Mouse (Mus musculus) lung, postnatal 14 days (tissue): ENCODE measurements around the gene Nupl1.

Experiments
- DNase-seq: peaks from one replicate; pipeline ENCODE4 v3.0.0; 2021

Gene Nupl1

DNA sequence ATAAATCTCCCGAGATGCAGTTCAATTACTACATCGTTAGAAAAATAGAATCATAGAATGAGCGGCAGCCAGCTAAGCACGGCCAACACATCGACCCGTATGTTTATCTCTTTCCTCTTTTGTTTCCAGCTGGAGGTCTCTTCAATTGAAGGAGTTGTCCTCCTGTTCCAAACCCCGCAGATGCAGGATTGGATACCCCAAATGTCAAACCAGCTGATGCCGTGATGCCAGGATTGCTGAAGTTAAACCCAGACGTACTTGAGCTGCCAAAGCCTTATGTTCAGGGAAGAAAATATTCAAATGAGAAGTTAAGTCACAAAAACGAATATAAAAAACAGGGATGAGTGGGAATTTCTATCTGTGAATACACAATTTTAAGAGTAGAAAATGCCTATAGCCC, 31.3 kb downstream of the Nupl1 start:
- DNase-seq = no peak

DNA sequence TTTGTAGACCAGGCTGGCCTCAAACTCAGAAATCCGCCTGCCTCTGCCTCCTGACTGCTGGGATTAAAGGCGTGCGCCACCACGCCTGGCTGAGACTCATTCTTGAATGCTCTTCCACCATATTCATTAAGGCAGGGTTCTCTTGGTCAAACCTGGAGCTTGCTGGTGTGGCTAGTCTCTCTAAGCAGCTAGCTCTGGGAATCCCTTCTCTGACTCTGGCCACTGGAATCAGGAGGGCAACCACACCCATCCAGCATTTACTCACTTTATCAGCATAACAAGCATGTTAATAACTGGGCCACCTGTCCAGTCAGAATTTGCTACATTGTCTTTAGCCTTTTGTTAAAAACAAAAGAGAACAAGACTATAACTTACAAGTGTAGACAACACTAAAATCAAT, 33.6 kb downstream of the Nupl1 start:
- no peak for DNase-seq

DNA sequence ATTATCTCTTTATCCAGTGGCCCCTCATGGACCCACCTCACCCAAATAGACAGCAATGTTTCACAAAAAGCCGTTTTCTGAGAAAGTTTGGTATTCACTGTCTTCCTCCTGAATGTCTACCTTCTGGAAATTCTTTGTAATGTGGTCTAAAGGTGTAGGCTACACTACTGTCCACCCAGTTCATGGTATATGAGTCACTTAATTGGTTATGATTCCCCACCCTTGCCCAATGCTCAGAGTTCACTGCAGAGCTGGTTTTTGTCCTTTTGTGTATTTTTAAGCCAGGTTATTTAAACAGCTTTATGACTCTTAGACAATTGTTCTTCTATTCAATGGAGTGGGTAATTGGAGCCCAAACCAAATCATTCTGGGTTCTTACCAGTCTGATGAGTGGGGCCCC, 35.1 kb downstream of the Nupl1 start:
- no peak for DNase-seq

DNA sequence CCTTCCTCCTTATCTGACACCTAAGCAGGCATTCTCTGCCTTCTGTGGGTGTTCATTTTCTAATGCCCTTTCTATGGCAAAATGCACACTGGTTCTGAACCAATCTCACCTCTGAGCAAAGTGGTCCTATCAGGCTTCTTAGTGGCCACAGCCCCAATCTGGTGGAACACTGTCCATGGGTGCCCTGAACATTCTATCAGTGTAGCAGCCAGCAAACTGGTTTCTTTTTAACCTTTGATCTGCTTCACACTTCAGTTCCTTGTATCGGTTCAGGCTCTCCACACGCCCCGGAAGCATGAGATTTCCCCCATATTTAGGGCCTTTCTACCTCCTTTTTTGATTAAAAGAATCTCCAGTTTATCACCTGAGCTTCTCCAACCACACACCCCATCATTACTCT, 36.2 kb downstream of the Nupl1 start:
- DNase-seq = no peak

DNA sequence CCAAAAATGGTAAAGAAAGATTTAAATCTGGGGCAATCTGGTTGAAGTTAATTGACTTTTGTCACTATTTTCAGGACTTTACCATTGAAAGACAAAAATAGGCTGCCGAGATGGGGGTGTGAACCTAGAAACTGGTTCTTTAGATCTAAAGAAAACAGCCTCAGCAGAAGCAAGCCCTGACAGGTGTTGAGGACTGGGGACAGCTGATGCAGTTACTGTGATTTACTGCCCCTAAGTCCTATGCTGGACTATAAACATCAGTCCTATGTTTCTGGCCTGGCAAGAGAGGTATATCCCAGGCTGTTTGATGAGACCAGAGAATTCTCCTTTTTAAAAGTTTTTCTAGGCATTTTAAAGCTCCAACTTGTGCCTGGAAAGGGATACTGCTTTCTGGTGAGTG, 37.2 kb downstream of the Nupl1 start:
- no peak for DNase-seq

DNA sequence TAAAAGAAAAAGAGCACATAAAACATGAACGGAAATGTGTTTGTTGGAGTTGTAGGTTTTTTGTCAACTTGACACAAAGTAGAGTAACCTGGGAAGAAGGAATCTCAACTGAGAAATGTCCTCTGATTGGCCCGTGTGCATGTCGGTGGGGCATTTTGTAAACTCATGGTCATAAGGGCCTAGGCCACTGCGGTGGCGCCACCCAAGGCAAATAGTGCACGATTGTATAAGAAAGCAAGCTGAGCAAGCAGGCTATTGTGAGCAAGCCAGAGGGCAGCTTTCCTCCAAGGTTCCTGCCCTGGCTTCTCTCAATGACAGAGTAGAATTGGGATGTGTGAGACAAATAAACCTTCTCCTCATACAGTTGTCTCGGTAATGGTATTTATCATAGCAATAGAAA, 42.1 kb downstream of the Nupl1 start:
- DNase-seq = no peak

DNA sequence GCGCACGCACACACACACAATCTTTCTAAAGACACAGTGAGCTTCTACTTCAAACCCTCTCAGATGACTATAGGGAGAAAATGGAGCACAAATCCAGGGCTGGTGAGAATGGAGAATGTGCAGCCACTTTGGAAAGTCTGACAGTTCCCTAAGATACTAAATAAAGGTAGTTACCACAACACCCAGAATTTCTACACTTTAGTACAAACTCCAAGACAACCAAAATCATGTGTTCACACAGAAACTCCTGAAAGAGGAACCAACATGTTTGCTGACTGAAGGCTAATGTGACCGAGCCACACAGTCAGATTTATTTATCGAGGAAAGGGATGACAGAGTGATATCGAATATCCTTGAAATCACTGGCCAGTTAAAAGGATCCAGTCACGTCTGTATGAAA, 46.2 kb downstream of the Nupl1 start:
- no peak for DNase-seq

DNA sequence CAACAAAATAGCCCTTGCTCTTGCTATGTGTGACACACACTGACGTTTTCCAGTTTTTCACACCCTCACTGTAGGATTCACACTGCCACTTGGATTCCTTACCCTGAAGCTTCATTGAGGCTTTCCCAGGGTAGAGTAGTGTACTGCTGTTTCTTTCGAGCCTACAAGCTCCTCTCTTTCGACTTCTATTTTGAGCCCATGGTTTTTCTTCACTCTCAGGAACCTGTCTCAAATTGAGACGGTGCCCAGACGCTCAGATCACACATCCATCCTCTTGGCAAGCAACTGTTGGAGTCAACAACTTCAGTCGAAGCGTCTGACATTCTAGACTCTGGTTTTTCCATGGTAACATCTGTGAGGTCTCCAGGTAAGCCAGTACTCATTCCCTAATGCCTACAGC, 54.3 kb downstream of the Nupl1 start, which contains the start of gene Atp8a2:
TSS of gene Atp8a2 (minus strand) at position 296 of the 400 bp plus-strand sequence.
- DNase-seq = no peak

DNA sequence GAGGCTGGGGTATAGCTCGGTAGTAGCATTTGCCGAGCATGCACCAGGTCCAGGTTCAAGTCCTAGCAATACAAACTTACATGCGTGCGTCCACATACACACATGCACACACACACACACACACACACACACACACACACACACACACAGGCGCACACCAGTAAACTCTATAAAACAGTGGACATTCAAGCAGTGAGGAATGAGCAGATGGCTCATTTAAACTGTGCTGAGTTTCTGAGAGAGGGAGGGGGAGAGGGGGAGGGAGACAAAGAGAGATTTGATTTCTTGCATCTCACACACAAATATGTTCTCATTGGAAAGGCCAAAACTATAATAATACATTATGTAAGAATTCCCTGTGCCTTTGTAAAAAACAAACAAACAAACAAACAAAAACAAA, 55.2 kb downstream of the Nupl1 start:
- DNase-seq = no peak

DNA sequence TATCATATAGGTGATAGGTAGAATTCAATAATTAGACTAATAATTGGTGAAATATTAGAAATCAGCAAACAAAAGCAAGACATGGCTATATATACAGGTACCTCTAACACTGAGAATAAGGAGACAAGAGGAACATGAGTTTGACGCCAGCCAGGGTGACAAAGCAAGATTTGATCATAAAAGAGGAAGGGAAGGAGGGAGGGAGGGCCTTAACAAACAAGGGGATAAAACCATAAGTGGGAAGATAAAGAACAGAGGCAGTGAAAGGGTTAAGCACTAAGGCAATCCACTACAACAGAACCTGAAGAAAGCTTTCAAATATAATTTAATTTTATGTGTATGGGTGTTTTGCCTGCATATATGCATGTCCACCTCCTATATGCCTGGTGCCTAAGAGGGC, 56.6 kb downstream of the Nupl1 start:
- DNase-seq = no peak

DNA sequence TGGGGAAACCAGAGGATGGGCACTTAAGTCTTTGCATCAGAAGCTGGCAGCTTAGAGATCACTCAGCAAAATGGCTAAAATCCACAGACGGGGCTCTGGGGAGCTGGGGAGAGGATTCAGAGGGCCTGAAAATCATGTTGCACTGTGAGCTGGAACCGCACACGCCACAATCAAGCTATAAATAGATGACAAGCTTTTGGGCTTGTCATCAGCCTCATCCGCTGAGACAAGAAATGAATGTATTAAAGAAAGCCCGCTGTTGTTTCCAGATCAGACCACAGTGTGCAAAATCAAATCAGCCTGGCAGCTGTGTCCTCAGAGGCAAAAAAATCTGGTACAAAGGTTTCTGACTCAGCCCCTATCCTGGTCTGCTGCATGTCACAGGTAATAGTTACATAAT, 61.5 kb downstream of the Nupl1 start:
- DNase-seq = no peak

DNA sequence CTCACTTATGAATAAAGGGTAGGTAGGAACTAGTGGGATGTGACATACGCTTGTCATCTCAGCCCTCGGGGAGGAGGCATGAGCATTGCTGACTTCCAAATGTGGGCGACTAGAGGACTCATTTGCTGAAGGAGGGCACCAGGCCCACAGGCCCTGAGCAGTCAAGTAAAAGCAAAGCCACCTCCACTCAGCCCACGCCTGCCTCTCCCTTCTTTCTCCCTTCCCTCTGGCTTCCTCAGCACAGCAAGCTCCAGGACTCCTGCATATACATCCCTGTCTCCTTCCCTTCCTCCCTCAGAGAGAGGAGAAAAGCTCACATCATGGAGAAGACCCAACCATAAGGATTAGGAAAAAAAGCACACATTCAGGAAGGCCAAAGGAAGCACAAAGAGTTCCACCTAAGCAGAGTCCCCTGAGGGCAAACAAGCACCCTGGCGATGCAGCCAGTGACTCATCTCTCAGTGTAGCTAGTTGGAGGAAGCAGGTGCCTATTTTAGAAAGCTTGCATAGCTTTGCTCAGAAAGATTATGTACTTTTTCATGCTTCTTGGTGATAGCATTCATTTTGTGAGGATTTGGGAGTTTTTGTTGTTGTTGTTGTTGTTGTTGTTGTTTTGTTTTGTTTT, 62.9 kb downstream of the Nupl1 start:
- DNase-seq = no peak

DNA sequence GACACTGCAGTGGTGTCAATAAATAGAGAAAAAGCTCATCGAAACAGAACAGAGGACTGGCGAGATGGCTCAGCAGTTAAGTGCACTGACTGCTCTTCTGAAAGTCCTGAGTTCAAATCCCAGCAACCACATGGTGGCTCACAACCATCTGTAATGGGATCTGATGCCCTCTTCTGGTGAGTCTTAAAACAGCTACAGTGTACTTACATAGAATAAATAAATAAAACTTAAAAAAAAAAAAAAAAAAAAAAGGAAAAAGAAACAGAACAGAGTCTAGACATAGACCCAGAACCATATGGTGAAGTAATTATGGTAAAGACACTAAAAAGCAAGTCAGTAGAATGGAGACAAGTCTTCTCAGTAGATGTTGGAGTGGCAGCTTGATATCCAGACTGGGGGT, 69.9 kb downstream of the Nupl1 start:
- DNase-seq = no peak

DNA sequence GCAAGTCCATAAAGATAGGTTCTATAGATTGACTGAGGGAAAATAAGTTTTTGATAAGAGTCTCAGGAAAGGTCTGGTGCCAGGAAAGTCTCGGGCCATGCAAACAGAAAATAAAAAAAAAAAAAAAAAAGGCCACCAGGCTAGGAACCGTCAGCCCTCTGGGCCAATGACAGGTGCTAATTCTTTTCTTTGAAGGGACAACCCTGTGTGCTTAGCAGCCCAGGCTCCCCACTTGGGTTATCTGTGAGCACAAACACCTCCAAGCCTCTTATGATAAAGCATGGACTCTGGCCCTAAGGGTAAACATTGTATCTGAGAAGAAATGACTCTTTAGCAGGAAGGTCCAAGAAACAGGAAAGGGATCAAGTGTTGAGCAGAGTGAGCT, 72.7 kb downstream of the Nupl1 start:
- DNase-seq = no peak

DNA sequence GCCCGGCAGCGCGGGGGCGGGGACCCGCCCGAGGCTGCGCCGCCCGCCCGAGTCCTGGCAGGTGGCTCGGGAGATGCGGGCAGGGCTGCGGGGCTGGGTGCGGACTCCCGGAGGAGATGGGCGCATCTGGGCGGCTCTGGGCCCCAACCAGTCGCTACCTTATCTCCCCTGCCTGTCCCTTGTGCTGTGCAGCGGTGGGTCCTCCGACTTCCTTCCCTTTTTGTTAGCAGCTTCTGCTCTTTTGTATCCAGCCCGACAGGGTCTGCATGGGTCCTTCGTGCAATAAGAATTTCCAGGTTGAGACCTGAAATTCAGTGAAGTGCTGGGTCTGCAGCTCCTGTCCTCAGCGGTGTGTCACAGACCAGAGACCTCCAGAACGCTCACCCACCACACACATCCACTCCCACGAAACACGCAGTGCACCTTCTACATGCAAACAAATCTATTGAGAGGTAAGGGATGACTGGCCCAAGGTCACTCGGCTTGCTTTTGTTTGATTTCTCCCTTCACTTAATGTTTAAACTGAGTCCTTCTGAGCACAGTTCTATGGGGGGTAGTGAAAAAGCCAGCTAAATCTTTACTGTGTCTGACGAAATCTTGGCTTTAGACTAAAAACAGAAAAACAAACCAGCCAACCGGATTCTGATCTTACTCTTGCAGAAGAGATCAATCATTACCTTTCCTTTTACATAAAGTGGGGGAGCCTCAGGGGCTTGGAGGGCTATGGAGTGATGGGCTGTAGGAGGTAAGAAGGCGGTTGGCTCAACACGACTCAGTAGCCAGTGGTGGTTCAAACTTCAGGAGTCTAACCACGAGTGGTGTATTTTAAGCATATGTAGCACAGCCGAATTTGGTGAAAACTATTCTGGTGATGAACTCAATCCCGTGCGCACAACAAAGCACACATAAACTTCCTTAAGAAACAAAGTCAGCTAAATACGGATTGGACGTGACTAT, 73.3 kb downstream of the Nupl1 start:
- DNase-seq = no peak

DNA sequence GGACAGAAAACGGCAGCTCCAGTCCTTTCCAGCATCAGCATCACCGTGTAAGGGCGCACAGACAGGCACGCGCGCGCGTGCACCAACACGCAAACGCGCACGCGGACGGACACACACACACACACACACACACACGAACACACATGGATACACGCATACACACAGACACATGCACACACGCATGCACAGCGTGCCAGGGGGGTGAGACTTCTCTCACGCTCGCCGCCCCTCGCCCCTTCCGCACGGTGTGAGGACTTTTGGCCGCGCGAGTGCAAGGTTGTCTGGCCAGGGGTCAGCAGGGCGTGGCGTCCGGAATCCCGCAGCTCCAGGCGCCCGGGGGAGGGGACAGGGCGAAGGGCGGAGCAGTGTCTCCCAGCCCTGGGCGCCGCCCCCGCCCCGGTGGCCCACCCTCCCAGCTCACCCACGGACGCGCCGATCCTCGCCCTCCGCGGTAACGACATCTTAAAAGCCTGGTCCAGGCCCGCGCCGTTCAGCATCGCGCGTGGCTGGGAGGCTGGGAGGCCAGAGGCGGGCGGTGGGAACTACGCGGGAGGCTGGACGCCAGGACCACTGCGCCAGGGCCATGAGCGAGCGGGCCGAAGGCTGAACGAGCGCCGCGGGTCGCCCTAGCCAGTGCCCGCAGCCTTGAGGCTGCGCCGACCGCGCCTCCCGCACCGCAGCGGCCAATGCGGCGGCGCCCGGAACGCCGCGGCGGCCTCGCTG, 74.2 kb downstream of the Nupl1 start:
- peak; percentile 11 for DNase-seq

DNA sequence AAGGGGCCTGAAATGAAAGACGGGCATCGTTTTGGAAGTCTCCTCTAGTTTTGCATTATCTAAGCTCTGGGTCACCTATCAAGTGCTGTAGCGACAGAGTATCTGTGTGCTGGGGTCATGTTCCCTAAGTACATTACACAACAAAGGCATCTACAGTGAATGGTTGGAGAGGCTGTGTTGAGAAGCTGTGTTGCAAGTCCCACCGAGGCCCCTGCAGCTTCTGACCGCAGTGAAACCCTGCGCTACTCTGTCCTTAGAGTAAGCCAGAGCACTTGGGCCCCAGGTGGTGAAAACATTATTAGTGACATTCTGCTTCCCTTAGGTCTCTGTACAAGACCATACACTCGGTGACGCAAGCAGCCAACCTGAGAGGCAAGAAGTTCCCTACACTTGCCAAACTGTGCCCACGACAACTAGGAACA, 74.8 kb downstream of the Nupl1 start:
- no peak for DNase-seq

DNA sequence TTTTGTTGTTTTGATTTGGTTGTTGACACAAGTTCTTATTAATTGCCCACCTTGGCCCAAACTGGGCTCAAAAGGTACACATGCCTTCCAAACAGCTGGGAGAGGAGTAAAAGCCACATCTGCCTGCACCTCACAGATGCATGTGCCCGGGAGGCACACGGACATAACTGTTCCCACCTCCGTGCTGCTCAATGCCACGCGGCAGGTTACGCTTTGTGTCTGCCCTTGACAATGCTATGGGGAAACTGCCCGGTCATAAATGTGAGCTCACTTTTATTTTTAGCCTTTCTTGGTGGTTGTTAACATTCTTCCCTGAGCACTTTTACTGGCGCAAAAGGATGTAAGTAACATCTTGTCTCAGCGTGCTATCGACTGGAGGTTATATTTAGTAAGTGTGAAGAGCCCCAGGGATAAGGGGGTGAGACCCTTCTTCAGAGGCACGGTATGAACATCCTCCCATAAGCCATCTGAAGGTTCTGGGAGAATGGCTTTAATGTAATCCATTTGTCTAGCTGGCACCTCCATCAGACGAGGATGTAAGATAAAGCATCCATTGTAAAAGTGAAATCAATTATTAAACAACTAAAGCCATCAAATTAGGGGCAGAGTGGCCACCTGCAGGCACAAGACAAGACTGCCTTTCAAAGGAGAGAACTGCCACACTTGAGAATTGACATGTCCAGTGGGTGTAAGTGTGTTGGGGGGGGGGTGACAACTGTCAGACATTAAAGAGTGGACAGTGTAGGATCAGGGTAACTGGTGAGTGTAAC, 78.8 kb downstream of the Nupl1 start:
- DNase-seq = no peak

DNA sequence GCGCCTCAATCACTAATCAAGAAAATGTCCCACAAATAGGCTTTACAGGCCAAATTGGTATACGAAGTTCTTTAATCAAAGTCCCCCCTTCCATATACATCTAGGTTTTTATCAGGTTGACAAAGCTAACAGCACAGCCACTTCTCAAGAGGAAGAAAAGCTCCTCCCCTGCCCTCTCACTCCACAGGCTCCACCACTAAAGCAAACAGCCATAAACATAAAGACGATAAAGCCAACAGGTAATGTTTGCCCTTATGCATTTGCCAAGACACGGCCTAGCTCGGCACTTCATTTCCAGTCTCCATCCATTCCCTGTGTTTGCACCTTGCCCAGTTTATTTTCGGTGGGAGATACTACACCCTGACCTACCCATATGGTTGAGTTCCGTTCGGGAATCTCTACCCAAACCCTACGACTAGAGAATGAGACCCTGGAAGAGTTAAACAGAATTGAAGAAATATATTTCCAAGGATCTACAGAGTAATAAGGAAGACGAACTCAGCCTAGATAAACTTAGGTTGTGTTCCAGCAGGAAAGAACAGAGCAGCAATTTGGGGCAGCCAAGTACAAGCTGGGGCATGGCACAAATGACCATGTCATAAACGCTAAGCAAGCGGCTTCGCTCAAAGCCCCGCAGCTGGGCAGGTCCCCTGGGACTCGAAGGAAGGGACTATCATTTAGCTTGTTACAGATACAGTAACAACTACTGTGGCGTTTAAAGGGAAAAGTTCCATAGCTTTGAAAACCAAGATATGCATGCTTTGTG, 80.2 kb downstream of the Nupl1 start:
- DNase-seq = no peak

DNA sequence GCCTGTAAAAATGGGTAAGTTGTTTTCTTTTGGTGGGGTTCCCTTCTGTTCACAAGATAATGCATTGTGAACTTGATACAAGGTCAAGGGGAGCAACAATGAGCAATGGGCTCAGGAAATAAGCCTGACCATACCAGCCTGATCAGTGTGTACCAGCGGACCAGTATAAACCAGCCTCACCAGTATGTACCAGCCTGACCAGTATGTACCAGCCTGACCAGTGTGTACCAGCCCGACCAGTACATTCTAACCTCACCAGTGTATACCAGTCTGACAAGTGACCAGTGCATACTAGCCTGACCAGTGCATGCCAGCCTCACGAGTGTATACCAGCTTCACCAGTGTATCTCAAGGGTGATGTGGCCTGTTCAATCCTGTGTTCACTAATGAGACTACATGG, 87.9 kb downstream of the Nupl1 start:
- no peak for DNase-seq

DNA sequence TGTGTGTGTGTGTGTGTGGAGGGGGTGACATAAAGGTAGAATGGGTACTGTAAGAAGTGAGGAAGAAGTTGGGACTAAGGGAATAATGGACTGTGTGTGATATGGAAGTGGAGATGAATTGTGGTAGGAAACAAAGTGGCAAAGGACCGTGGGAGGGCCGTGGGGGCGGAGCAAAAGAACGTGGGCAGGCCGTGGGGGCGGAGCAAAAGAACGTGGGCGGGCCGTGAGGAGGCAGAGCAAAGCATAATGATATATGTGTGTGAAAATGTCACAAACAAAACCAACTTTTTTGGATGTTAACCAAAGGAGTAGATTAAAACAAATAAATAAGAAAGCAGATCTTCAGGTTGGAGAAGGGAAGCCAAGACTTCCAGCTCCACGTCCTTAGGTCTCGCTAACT, 98.9 kb downstream of the Nupl1 start:
- no peak for DNase-seq

DNA sequence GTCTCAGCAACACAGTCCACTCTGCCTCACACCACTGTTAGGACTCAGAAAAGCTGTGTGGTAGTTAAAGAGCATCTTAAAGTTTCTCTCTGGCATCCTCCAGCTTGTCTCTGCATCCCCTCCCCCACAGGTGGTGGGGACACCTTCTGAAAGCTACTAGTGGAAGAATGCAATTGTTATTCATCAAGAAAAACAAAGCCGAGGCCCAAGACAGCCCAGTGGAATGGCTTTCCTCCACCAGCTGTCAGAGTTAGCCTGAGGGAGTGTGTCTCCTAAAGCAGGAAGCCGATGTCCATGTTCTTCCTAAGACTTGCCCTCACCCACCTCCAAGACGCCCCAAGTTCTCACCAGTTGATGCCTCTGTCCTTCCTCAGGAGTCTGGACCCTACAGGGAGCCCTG, 102.3 kb downstream of the Nupl1 start:
- no peak for DNase-seq
